Mouse (Mus musculus) adrenal gland, postnatal 14 days (tissue): Measurements from ENCODE around the gene Unc45a. TPM values are rescaled to one million over a fixed set of nuclear protein-coding genes. Genes with fewer than 3 reads are reported as not detected.
"Not testable (repeated sequence)": the region's sequence is repeated elsewhere in the genome, so short reads cannot be mapped to it uniquely, and the experiment has no call there.

ENCODE experiments used
- DNase-seq: peaks from one replicate; pipeline ENCODE4 v3.0.0; 2021; ENCODE audit warnings: mixed read lengths
- total RNA-seq: library from RNA; stranded (reverse); gene quantifications from 2 replicates; pipeline ENCODE4 v1.2.3, GENCODE M21; 2021

The Unc45a gene
- total RNA-seq, 1 experiment from 2014 or later: 59.0 TPM

DNA sequence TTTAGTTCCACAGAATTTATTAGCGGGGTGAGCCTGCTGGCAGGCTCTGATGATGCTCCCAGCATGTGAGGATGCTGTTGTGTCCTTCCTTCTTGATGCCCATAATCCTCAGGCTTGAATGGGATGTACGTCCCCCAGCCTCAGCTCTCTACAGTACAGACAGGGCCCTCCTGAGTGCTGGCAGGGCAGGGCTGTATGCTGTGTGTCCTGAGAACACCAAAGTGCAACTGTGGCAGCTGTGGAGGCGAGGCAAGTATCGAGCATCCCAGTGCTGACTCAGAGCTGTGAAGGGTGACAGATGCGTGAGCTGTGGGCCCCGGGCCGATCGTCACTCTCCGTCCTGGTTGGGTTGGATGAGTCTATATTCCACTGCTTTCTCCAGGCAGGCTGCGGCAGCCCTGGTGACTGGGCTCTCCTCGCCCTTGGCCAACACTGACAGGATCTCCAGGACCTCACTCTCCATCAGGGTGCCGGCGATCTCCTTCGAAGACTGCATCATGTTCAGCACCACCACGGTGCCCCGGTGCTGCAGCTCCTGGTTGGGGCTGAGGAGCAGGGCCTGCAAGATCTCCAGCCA, 15.4 kb downstream of the Unc45a start:
- DNase-seq: no peak

DNA sequence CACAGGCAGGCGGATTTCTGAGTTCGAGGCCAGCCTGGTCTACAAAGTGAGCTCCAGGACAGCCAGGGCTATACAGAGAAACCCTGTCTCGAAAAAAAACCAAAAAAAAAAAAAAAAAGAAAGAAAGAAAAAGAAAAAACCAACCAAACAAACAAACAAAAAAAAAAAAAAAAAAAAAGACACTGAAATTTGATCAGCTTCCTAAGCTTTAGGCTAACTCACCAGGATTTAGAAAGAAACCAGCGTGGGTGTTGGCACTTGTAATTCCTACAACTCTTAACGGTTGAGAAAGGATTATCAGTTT, 16.0 kb downstream of the Unc45a start:
- not testable (repeated sequence) for DNase-seq

DNA sequence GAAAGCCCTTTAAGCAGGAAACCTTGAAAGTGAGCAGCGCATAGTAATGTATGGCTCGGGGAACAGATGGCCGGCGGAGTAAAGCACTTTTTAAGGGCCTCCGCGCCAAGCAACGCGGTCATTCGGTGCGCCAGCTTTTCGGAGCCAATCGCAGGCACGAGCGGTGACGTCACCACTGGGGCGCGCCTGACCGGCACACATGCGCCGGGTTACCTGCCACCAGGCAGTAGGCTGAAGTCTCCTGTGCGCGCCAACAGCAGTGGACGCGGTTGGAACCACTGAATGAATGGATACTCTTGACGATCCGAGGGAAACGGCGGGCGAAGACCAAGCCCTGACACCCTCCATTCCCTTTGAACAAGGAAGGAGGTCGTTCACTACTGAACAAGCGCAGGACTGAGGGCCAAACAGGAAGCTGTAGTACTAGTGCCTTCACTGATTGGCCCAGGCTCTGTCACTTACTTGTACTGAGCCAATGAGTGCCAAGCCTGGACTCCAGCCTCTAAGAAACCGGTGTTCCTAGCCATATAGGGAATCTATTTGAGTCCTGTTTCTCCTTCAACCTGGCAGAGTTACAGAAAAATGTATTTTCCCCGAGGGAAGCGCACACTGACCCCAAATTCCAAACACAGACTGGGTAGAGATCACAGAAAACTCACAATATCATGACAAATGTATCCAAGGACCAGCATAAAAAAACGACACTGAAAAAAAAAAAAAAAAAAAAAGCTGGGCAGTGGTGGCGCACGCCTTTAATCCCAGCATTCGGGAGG, 16.6 kb downstream of the Unc45a start, which contains the start of gene Rccd1:
Rccd1 (minus strand) TSS at position 412 of the 773 bp plus-strand sequence.
- peak; percentile 97 for DNase-seq

DNA sequence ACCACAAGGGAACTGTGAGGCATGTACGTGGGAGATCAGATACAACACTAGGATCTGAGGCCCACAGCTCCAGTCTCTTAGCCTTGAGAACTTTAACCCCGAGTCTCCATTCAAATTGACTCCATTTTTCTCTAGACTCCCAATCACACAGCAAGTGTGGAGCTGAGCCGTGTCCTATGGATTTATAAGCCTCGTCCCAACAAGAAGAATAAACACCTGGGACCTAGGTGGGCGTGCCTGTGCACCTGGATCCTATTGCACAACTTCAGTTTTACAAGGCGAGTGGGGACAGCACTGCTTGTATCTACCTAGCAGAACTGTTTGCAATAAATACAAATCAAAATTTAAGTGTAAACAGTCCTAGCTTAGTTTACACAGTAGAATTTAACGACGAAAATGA, 17.5 kb downstream of the Unc45a start:
- DNase-seq: no peak

DNA sequence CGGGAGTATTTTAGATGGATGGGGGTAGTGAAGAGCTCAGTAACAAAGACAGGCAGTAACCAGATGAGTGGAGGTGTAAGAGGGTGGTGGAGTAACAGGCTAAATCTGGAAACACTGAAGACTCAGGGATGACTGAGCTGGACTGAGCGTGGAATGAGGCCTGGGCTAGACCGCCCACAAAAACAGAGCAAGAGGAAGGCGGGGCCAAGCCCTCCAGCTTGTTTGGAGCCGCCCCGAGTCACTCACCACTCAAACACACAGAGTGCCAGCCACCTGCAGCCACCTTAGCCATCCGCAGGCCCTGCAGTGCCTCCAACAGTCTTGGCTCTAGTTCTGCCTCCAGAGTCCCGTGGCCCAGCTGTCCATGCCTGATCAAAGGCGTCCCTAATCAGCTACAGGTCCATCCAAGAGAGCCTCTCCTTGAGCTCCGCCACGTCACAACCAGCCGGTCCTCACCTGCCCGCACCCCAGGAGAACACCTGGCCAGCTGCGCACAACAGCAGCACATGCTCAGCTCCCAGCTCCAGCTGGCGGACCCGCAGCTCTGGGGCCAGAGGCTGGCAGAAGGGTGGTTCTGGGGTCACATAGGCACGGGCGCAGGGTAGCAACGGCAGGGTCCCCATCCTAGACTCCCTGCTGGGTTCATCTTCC, 20.8 kb downstream of the Unc45a start:
- no peak for DNase-seq

DNA sequence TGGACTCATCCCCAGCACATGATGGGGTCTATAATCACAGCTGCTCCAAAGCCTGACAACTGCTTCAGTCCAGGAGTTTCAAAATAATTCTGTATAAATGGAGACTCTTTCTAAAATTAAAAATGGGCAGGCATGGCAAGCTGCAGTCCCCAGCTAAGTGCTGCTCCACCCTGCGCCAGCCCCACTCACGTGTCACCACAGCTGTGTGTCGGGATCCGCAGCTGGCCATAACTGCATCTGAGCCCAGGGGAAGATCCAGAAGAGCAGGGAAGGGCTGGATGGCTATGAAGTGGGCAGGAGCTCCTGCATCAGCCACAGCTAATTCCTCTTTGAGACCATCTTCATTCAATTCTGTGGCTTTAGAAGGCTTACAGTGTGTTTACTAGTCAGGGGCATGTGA, 22.1 kb downstream of the Unc45a start:
- DNase-seq: no peak

DNA sequence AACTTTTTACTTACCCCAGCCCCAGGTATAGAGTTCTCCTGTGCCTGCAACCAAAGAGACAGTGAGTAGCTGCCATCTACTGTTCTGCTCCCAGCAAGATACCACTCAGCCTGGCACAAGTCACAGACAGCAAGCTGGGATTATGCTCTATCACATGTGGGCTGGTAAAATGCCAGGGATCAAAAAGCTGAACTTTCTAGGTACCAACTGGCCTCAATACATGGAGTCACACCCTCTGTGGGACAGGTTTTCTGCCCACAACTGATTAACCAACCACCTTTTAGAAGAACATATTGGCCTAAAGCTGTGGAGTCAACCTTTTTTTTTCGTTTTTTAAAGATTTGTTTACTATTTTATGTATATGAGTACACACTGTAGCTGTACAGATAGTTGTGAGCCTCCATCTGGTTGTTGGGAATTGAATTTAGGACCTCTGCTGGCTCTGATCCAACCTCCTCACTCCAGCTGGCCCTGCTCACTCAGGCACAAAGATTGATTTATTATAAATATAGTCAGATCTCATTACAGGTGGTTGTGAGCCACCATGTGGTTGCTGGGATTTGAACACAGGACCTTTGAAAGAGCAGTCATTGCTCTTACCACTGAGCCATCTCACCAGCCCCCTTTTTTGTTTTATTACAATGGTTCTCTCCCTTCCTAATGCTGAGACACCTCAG, 23.2 kb downstream of the Unc45a start:
- no peak for DNase-seq

DNA sequence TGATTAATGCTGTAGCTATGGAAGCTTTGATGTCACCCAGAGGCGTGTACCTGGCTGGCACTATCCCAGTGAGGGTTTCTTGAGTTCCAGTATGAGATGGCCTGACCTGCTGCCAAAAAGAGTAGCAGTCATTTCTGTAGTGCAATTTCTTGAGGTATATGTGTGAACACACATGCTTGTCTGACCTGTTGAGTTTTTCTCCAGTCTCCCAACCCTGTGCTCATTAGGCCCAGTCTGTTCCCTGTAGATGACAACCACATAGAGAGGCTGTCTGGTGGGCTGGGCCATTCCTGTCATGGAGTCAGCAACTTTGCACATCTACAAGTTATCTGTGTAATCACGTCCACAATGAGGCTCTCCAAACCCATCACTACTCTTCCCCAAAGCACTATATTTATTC, 25.1 kb downstream of the Unc45a start:
- DNase-seq: no peak

DNA sequence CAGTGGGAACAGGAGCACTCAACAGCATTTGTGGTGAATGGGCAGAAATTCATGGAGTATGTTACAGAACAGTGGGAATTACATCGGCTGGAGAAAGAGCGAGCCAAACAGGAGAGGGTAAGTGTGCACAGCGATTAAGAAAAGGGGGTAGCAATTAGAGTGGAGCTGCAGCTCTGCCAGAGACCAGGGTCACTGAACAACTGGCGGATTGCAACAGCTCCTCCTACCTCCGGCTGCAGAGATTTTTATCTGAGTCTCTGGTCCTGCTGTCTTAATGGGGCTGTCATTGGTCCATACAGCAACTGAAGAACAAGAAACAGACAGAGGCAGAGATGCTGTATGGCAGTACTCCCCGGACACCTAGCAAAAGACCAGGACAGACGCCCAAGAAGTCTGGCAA, 30.0 kb downstream of the Unc45a start:
- DNase-seq: no peak

DNA sequence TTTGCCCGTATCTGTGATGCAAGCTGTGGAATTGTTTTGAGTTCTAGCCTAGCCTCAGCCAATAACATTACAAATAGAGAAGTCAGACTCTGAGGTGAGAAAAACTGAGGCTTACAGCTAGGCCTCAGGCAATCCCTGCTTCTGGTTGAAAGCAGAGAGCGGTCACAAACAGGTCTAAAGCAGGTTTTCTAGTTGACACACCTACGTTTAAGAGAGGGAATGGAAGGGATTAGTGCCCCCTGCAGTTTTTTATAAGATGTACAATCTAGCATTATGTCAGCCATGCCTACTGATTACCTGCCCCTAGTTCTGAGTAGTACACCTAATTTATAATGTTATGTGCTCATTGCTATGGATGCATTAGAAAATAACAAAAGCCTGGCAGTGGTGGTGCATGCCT, 33.0 kb downstream of the Unc45a start:
- no peak for DNase-seq

DNA sequence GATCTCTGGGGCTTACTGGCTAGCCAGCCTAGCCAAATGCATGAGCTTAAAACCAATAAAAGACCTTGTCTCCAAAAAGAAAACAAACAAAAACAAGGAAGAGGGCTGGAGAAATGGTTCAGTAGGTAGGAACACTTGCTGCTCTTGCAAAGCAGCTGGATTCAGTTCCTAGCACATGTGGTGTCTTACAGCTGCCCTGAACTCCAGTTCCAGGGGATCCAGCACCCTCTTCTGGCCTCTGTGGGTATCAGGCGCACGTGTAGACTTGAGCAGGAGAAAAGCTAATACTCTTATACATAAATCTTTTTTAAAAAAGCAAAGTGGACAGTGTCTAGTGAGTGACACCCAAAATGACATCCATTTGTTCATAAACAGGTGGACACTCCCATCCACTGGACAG, 39.3 kb downstream of the Unc45a start:
- DNase-seq: no peak

DNA sequence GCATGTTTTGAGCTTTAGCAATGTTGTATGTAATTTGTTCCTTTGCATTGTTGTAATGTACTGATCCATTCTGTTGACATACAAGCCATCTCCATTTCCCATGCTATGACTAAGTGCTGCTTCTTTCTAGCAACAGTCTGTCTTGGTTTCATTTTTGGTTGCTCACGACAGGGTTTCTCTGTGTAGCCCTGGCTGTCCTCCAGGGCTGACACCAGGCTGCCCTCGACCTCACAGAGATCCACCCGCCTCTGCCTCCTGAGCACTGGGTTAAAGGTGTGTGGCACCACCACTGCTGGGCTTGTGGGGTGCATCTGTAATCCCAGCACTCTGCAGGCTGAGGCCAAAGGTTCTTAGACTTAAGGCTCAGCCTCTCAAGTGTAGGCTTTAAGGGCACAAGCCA, 41.2 kb downstream of the Unc45a start:
- no peak for DNase-seq

DNA sequence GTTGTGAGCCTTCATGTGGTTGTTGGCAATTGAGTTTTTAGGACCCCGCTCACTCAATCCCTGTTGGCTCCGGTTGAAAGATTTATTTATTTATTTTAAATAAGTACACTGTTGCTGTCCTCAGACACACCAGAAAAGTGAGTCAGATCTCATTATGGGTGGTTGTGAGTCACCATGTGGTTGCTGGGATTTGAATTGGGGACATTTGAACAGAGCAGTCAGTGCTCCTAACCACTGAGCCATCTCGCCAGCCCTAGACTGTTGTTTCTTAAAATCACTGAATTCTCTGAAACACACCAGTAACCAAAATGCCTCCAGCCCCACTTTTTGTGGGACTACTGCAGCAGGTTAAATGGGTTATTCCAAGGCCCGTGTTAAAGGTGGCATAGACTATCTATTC, 42.1 kb downstream of the Unc45a start:
- no peak for DNase-seq

DNA sequence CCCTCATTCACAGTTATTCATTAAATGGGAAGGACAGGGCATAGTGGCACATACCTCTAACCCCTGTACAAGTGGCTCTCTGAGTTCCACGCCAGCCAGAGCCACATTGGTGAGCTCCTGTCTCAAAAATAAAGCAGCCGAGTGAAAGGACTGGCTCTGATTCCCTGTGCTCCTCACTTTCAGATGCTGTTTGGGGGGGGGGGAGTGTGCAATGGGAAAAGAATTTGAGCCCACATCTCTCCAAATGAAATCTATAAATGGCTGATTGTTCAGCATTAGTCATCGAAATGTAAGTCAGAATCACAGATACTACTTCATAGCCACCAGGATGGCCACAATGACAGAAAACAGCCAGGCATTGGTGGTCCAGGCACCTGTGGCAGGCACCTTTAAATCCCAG, 43.8 kb downstream of the Unc45a start:
- no peak for DNase-seq

DNA sequence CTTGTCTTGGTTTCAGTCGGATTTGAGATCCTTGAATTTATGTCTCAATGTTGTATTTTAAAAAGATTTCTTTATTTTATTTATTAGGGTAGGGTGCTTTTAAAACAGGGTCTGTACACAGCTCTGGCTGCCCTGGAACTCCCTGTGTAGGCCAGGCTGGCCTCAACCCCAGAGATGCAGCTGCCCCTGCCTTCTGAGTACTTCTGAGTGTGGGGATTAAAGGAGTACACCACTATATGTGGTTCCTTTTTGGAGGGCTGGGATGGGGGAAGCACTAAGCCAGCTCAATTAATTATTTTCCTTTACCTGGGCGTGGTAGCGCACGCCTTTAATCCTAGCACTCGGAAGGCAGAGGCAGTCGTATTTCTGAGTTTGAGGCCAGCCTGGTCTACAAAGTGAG, 44.3 kb downstream of the Unc45a start:
- DNase-seq: no peak

DNA sequence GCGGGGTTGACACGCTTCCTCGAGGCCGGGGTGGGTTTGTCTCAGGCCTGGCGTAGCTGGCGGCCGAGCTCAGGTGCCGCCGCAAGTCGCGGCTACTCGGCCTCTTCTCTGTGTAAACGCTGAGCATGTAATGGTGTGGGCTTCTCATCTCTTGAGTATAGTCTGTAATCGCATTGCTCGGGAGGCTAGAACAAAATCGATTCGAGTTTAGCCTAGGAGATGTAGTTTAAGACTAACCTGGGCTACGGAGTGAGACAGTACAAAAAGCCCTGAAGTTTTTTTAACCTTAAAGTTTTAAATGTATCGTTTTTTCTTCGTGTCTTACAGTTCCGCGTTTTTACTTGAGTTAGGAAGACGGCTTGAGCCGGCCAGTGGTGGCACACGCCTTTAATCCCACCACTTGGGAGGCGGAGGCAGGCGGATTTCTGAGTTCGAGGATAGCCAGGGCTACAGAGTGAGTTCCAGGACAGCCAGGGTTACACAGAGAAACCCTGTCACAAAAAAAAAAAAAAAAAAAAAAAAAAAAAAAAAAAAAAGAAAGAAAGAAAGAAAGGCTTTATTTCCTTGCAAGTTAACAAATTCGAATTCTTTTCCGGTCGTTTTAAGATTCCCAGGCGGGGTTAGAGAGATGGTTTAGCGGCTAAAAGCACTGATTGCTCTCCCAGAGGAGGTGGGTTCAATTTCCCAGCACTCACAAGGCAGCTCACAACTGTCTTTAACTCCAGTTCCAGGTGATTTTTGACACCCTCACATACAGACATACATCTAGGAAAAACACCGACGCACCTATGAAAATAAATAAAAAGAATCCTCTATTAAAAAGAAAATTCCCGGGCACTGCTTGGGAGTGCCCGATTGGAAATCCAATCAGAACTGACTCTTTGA, 45.8 kb downstream of the Unc45a start:
- no peak for DNase-seq

DNA sequence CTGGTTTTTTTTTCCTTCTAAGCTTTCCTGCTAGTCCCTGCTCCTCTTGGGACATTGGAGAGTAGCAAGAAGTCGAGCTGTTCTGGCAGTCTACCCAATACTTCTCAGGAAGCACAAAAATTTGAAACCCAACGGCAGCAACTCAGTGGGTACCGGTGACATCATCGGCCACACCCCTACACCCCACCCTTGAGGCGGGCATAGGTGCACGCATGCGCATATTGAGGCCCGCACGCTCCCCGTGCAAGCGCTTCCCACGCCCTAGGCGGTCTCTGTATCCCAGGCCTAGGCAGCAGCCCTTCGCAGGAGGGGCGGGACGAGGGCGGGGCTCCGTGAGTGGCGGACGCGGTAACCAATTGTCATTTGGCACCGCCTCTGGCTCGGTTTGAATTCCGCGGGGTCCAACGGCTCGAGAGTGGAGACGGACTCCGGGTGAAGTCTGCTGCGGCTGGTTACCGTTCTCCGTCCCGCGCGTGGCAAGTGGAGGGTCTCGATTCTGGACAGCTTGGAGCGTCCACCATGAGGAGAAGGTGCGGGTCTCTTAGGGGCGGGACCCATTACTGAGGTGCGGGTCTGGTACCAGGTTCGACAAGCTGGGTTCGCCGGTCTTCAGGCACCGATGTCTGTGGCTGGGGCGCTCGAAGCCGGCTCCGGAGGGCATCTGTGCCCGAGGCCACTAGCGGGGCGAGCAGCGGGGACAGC, 46.6 kb downstream of the Unc45a start, which contains the start of gene Prc1:
Prc1 (plus strand) TSS at position 389 of the 702 bp plus-strand sequence.
- peak; percentile 99 for DNase-seq

DNA sequence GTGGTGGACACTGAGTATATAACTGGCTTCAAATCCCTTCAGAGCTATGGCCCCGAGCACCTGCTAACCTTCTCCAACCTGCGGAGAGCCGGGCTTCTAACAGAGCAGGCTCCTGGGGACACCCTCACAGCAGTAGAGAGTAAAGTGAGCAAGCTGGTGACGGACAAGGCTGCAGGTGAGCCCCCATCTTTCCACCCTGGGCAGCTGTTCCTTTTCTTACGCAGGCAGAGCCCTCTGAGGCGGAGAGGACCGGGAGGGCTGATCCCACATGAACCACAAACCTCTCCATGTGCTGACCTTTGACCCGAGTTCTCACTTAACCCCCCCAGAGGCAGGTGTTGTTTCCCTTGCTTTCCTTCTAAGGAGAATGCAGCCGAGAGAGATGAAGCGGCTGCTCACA, 53.1 kb downstream of the Unc45a start:
- DNase-seq: no peak

DNA sequence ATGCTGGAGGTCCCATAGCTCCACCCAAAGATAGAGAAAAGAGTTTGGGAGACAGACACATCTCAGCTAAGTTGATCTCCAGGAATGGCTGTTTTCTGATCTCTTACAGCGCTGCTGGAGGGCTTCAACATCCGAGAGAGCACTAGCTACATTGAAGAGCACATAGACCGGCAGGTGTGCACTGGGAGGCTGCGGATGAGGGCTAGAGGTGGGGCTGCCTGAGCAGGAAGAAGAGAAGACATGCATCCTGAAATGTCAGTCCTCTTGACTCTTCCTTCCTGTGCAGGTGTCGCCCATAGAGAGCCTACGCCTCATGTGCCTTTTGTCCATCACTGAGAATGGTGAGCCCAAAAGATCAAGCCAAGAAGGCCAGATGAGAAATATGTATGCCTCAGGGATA, 55.1 kb downstream of the Unc45a start:
- DNase-seq: no peak

DNA sequence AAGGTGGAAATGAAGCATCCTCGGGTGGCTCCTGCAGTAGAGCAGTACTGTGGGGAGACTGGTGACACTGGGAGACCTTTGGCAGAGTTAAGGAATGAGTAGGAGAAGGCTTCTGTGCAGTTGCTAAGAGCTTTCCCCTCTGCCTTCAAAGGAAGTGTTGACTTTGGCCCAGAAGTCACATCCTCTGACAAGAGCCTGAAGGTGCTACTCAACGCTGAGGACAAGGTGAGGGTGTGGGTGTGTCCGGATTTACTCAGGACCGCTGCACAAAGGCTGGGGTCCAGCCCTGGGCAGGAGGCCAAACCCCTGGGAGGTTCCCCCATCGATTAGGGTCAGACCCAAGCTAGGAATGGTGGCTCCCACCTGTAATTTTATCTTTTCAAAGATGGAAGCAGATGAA, 56.4 kb downstream of the Unc45a start:
- no peak for DNase-seq

DNA sequence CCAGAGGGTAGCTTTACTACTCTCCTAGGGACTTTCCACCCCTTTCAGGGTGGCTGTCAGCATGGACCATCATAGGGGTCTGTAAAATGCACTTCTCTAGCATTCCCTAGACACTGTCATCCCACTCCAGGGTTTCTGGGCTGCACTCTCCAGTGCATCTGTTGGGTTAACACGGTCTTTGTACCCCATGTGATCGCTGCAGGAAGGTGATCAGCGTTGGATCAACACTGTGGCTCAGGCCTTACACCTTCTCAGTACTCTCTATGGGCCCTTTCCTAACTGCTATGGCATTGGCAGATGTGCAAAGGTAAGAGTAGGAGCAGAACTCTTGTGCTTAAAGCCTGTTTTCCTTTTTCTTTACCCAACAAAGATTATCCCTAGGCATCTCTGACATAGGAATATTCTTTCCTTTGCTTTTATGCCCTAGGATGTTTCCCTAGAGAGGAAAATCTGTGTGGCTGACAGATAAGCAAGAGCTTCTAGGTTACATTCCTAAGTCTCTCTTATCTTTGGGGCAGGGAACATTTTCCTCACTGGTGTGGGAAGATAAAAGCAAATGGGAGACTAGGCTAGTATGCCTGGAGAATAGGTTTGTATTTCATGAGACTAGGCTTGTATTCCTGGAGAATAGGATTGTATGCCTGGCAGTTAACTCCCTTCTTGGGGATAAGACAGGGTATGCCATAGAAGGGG, 57.4 kb downstream of the Unc45a start:
- no peak for DNase-seq
